Mouse (Mus musculus) heart, postnatal 14 days (tissue): Measurements from ENCODE around the gene Amdhd2. TPM values are rescaled to one million over a fixed set of nuclear protein-coding genes. Genes with fewer than 3 reads are reported as not detected.
"Not testable (repeated sequence)": the region's sequence is repeated elsewhere in the genome, so short reads cannot be mapped to it uniquely, and the experiment has no call there.

Experiments
- DNase-seq, 2 experiments: peaks; one replicate each; pipeline ENCODE4 v3.0.0; 2021 to 2022
- intact Hi-C: fragments of 180-260 bp; cut with DNase I; formaldehyde crosslinking; loops from one replicate; pipeline ENCODE4 v1.15.1; 2025
- total RNA-seq, 2 experiments: library from RNA; stranded (reverse); gene quantifications; 2 replicates each; pipeline ENCODE4 v1.2.3; 2021

Gene Amdhd2
- total RNA-seq, 2 experiments from 2014 or later = 12.2 to 12.7 TPM

DNA sequence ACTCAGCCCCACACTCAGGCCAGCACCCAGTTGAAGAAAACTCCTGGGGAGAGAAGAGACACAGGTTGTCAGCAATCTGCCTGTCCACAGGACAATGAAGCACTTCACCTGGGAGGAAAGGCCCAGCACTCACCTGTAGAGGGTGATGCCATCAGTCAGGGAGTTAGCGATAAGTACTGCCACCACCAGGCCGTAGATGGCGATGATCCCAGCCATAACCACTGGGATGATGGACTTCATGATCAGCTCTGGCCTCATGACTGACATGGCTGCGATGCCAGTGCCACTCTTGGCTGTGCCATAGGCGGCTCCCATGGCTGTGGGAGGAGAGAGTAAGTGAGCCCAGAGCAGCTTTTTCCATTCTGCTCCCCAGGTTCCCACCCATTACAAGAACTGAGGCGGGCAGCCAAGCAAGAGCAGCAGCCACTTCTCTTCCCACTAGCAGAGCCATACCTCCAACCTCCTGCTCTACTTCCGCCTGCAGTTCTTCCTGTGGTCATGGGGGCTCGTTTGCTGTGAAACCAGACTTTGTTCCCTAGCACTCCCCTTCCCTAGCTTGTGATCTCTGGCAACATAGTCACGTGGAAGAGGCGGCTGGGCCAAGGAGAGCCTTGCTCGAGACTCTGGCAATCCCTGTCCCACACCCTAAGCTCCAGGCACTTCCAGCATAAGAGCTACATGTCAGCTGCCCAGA, 1.1 kb upstream of the Amdhd2 start:
- DNase-seq = no peak
- intact Hi-C loops = no loop called here

DNA sequence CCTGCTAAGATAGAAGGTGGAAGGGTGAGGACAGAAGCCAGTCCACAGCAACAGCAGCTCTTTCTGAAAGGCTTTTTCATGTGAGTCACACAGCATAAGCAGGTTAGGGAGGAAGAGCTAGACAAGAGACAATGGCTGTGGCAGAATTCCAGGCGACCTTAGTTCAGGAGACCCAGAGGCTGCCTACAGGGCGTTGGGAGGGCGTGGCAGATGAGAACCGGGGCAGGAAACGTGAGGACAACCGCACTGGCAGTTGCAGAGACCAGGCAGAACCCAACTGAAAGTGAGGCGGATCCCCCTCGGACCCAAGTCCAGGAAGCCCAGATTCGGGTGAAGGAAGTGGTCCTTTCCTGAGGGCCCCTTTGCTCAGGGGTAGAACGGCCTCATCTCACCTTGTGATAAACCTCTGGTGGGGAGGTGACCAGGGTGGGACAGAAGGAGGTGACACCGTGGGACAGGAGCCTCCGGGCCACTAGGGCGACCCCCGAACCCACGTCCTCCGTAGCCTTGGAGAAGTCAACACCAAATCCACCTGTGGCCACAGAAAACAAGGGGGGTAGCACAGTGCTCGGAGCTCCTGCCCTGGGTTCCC, 886 bp downstream of the Amdhd2 start:
- peak in 1 of 2 experiments; percentile 35 for DNase-seq
- intact Hi-C loops = no loop called here

DNA sequence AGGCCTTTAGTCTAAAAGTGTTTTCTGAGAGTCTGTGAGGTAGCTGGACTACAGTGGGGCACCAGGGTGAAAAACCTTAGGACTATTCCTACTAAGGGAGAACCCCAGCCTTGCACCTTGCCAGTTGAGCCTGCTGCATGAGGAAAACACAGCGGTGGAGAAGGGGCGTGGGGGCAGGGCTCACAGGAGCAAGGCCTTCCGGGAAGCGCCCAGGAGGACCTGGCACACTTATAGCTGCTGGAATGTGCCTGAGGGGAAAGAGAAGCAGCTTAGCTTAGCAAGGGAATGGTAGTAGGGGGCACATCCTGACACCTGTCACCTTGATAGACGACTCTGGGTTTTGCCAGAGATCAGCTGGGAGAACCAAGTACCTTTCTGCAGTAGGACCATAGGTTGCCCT, 2.1 kb downstream of the Amdhd2 start:
- intact Hi-C loops = no loop called here
- DNase-seq = no peak

DNA sequence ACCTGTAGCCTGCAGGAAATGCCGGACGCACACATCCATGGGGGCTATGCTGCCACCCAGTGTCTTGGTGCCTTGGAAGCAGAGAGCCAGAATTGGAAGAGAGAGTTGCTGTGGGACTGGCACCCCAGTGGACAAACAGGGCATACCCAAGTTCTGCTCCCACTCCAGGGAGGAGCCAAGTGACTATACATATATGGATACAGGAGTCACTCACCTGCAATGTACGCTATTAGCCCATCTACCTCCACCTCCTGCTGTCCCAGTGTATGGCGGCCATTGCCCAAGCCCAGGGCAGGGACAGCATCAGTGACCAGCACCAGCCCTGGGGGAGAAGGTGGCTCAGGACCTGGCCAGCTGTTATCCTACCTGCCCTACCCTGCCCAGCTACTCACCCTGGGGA, 6.0 kb downstream of the Amdhd2 start:
- intact Hi-C loops = no loop called here
- DNase-seq = no peak

DNA sequence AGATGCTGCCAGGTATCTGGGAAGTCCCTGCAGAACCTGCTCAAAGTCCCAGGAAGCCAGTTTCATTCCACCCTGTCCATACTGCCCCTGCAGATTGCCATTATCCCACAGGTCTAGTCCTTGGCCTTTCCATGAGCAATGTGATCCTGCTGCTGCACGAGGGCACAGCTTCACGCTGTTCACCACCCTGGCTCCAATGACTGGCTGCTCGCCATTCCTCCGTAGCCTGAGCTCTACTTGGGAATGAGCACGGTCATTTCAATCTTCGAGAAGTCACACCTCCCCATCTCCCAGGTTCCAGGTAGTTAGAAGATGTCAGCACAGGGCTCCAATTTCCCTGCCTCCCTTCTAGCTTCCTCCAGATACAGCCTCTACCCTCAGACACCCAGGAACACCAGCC, 6.4 kb downstream of the Amdhd2 start:
- no peak for DNase-seq
- intact Hi-C loops = no loop called here

DNA sequence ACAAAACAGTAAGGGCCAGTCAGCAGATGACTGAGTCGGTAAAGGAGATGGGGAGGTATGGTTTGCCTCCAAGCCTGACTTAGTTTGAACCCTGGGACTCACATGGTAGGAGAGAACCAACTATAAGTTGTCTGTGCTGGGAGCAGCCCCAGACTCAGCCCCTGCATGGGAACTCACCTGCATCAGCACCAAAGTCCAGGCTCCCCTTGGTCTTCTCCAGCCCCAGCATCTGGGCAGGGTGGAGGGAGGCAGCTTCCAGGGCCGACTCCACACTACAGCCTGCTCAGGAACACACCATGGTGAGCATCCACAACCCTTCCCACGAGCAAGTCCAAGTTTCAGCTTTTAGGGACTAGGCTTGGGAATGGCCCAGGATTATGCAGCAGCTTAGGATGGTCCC, 7.2 kb downstream of the Amdhd2 start:
- intact Hi-C loops = no loop called here
- DNase-seq = no peak

DNA sequence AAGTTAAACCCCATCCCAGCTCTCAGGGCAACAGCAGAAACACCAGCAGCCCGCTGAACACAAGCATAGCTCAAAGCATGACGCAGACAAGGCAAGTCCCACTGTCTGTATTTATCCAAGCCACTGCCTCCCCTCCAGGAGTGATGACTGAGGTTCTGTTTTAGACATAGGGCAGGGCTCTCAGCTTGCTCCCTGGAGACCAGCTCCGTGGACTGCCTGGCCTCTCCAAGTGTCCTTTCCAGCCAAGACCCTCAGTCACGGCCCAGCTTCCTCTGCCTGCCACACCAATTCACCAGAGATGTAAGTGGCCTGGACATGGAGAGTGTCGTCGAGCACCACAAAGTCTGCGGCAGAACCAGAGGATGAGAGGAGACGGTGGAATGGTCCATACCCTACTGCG, 7.8 kb downstream of the Amdhd2 start:
- DNase-seq = no peak
- intact Hi-C loops = no loop called here

DNA sequence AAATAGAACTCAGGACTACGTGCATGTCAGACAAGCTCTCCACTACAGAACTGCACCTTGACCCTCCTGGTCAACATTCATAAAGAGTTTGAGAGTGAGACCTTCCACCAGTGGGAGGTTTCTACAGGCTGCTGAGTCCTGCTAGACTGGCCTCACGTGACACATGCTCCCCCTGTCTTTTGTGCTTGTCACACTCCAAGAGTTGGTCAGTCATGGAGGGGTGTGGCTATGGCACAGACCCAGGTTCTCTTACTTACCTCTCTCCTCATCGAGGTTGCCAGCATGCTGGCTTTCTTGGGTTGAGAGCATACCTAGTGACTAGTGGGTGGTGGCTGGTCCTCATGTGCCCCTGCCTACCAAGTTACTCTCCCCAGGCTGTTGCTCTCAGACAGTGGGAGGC, 9.1 kb downstream of the Amdhd2 start:
- intact Hi-C loops = no loop called here
- no peak for DNase-seq

DNA sequence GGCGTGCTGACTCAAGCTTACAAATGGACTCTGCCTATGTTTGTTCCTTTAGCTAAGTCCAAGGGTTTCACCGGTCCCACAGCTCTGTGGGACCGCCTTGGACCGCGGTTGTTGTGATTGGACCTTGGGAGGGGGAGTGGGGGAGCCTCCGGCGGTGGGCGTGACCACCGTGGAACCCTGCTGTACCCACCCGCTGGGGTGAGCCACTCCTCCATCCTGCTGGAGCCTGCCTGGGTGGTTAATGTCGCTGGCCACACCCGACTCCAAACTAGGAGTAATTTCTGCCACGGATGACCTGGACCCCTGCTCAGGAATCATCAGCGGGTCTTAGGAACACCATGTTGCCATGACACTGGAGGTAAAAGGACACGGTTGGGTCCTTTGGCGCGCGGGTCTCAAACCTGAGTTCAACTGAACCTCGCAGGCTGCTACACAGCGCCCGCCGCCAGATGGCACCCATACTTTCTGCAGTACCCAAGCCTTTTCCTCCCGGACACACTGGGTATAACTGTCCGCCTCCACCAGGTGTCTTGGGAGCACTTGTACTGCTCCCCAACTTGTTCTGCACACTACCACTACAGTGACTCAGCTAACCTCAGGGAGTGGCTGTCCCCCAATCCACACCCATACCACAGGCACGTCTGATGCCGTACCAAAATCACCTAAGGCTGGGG, 11.5 kb downstream of the Amdhd2 start:
- DNase-seq = peak; percentile 73 to 83
- intact Hi-C loops = loop anchor here (2.0 kb wide), 1 partner anchor 239 kb away; no protein-coding TSS in a partner anchor

DNA sequence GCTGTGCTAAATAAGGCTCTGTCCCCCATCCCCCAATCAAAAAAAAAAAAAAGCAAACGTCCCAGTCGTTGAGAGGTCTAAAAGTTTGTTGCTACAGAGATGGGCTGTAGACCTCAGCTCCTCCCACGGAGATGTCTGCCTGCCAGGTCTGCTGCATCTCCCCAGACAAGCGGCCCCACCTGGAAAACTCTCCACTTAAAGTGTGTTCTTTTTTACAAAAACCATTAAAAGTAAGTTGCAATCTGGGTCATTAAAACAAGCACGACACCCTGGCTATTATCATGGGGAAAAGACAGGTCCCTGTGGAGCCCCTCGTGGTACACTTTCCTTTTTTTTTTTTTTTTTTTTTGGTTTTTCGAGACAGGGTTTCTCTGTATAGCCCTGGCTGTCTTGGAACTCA, 12.2 kb downstream of the Amdhd2 start:
- no peak for DNase-seq
- intact Hi-C loops = no loop called here

DNA sequence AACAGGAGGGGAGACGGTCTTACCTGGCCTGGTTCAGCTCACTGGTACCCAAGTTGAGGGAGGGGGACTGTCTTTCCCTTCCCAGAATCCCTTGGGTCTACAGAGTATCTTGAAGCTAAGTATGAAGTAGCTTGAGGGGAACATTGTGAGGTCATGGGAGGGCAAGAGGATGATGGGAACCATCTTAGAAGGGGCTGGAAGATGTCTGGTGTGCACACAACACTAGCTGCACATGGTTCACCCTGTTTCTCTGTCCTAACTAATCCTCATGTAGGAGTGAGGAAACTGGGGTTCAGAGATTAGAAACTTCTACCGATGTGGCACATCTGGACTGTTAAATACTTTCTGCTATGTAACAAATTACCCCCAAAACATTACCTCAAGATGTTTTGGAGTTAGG, 12.7 kb downstream of the Amdhd2 start, which contains the start of gene Pdpk1:
TSS of gene Pdpk1 (minus strand) at position 101 of the 400 bp plus-strand sequence.
- no peak for DNase-seq
- intact Hi-C loops = no loop called here

DNA sequence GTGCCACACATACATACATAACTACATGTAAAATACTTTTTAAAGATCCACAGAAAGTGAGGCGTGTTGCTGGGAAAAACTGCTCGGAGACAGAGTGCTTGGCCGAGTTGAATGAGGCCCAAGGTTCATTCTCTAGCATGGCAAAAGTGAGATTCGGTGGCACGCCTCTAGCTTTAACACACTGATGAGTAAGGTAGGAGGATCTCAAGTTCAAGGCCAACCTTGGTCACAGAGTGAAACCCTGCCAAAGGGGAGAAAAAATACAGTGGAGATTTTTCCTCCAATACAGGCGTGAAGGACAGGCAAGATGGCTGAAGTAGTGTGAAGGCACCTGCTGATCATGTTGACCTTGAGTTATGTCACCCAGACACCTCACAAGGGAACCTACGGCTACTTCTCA, 14.1 kb downstream of the Amdhd2 start:
- intact Hi-C loops = no loop called here
- DNase-seq = no peak

DNA sequence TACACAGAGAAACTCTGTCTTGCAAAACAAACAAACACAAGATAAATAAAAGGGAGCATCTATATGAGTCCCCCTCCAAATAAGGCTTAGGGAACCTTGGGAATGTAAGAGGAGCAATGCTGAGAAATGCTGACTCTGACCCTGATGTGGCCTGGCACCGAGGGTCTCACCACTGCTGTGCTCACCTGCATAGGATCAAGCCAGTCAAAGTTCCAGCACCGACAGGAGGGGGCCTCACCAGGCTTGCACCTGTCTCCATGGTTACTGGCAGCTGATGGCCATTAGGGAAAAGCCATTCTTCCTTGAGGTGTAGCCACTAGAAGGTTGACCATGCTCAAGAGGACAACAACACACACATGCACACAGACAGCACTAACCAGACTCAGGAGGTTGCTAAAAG, 20.7 kb downstream of the Amdhd2 start:
- intact Hi-C loops = no loop called here
- DNase-seq = no peak

DNA sequence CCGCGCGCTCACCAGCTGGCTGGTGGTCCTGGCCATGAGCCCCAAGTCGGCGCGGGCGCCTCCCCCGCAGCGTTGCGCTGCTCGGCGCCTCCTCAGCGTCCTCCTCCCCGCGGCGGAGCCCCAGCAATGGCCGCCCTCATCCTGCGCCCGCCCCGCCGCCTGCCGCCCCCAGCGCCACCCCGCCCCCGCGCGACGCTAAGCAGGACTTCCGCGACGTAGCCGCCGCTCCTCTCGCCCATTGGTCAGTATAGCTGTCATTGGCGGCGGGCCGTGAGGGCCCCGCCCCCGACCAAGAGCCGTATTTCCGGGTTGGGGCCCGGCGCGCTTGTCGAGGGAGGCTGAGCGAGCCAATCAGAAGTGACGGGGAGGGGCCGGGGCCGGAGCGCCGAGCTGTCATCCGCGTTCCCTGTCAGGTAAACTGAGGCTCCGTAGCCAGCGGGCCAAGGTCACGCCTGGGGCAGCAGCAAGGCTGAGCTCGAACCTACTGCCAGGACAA, 22.1 kb downstream of the Amdhd2 start:
- peak; percentile 98 for DNase-seq
- intact Hi-C loops = loop anchor here (2.0 kb wide), 1 partner anchor 69 kb away; the partner anchor contains the start of gene Kctd5

DNA sequence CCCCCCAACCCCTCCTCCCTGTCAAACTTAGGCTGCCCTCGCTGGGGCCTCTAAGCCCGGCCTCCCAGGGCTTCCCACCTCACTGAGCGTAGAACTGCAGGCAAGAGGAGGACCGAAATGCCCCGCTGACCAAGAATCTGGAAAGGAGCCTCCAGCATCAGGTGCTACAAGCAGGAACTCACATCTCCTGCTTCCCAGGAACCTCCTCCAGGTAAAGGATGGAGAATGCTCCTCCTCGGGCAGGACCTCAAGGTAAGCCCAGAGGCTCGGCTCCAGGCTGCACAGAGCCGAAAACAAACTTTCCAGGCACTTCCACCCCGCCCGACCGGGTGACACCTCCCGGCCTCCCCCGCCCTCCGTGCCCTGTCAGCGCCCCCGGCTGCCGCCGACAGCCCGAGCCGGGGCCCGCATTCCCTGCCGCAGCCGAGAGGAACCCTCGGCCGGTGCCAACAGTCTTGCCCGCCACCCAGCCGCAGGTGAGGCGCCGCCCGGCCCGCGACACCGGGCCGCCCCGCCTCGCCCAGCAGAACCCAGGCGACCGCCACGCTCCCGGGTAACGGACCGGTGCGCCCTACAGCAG, 22.6 kb downstream of the Amdhd2 start:
- no peak for DNase-seq
- intact Hi-C loops = loop anchor here (2.0 kb wide), 1 partner anchor 68 kb away; the partner anchor contains the start of gene Kctd5

DNA sequence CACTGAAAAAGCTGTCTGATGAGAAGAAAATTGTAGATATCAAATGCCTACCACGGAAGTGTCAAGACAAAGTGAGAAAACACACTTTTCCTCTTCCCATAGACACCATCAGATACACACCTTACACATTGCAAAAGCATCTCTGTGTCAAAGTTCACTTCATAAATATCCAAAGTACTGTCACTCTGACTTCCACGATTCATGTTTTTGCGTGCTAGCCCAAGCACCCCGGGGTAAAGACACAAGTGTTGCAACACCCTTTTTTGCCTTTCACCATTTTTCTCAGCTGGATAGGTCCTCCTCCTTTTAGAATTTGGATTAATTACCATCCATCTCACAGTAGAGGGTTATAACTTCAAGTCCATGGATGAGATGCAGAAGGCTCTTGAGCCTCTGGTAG, 23.6 kb downstream of the Amdhd2 start:
- DNase-seq = no peak
- intact Hi-C loops = loop anchor here (2.0 kb wide), 1 partner anchor 67 kb away; the partner anchor contains the start of gene Kctd5

DNA sequence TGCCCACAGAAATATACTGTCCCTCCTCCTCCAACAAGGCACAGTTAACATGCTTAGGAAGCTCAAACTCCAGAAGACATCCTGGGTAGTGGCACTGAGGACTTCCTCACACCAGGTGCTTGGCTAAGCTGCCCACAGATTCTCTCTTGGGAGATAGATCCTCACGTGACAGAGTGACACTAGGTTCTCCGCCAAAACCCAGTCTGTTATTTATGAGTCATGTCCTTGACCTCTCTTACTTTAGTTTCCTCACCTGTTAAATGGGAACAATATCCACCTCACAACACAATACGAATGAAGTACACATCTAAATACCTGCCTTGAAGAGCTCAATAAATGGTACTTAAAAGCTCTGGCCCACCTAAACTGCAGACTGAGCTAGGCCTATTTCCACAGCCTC, 24.3 kb downstream of the Amdhd2 start:
- DNase-seq = no peak
- intact Hi-C loops = no loop called here

DNA sequence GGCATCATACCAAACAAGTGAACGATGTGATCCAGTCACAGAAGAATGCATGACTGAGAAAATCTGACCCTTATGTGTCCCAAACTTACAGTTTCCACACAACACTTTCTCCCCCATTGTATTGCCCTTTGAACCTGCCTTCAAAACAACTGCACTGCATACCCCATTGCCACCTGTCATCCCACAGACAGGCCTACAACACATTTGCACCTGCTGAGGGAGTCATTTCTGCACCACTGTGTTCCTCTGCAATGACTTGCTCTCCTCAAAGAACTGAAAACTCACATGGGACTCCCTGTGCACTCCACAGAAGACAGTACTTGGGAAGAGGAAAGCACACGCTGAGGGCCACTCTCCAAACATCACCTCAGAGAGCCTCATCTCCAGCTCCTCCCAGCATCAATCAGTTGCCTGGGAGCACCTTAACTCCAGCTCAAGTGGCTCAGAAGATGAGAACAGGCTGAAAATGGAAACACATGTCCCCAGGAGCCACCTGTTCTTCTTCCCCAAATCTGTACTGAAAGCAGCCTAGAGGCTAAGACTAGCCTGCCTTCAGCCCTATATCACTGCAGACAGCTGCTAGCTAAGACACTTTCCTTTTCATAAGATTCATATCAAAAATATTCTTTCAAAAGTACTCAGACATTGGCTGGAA, 26.2 kb downstream of the Amdhd2 start:
- no peak for DNase-seq
- intact Hi-C loops = no loop called here

DNA sequence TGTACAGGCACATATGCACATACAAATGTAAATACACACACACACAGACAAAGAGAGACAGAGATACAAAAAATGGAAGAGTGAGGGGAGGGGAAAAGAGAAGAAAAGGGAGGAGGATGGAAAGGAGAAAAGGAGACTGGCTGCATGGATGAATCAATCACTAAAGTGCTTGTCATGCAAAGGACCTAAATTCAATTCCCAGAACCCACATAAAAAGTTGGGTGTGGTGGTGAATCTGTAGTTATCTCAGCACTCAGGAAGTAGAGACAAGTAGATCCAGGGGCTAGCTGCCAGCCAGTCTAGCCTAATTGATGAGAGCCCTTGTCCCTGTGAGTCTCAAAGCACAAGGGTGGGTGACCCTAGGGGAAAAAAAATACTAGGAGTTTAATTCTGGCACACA, 29.5 kb downstream of the Amdhd2 start:
- no peak for DNase-seq

DNA sequence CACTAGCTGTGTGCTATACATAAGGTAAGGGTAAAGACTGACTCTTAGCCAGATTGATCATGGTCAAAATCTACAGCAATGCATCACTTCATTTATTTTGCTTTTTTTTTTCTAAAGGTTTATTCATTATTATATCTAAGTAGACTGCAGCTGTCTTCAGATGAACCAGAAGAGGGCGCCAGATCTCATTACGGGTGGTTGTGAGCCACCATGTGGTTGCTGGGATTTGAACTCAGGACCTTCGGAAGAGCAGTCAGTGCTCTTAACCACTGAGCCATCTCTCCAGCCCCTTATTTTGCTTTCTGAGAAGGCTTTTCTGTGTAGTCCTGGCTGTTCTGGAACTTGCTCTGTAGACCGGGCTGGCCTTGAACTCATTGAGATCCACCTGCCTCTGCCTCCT, 30.6 kb downstream of the Amdhd2 start:
- intact Hi-C loops, DNase-seq: not testable (repeated sequence)

More for the DNA sequence above, 29.5 kb downstream of the Amdhd2 start:
- intact Hi-C loops = no loop called here

DNA sequence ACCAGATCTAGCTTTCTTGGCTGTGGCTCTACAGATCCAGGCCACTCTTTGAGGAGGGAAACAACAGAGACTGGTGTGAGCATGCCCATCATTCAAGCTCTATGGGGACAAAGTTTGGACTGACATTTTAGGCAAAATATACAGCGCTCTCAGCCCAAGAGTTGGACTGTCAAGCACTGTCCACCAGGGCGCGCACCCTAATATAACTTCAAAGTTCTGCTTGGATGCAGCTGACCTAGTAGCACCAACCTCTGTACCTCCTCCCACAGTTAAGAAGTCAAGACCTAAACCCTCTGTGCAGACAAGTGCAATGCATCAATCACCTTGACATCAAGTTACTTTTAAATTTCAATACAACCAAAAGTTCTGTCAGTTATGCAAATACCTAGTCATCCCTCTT, 32.0 kb downstream of the Amdhd2 start:
- DNase-seq = no peak
- intact Hi-C loops = no loop called here
